Mouse (Mus musculus): ENCODE data around the gene Brd7.

GRCm38 (mm10) chr8:88293590-88294356 lies 68.2 kb downstream of the Brd7 start:
- TF ChIP-seq CTCF (IDR thresholded peaks at IDR 0.05; ENCODE audit: low read depth) (no peak), EP300 (IDR thresholded peaks at IDR 0.05; ENCODE audit: low read depth) (no peak)
